Mouse (Mus musculus) forebrain, embryonic 13.5 days (tissue): Measurements from ENCODE around the gene Mcu. TPM values are rescaled to one million over a fixed set of nuclear protein-coding genes. Genes with fewer than 3 reads are reported as not detected.

ENCODE experiments used
- ATAC-seq: fragments of 200-750 bp; cut with Nextera tagmentation; 2 replicates; pipeline ENCODE4 v1.8.0; 2017
- H3K27ac ChIP-seq: fragments of 300-500 bp; sonication (generic); 2 replicates; pipeline ENCODE4 v1.5.1; 2015; ENCODE audit warnings: inconsistent platforms, mild to moderate bottlenecking, moderate library complexity
- H3K27me3 ChIP-seq: fragments of 300-500 bp; sonication (generic); 2 replicates; pipeline ENCODE4 v1.6.1; 2015; ENCODE audit warnings: mild to moderate bottlenecking, inconsistent platforms
- H3K36me3 ChIP-seq: fragments of 300-500 bp; sonication (generic); 2 replicates; pipeline ENCODE4 v1.6.1; 2015; ENCODE audit warnings: mild to moderate bottlenecking, inconsistent platforms; ENCODE audit not compliant: poor library complexity, severe bottlenecking
- H3K4me1 ChIP-seq: fragments of 300-500 bp; sonication (generic); 2 replicates; pipeline ENCODE4 v1.6.1; 2015; ENCODE audit warnings: inconsistent platforms
- H3K4me2 ChIP-seq: fragments of 300-500 bp; sonication (generic); 2 replicates; pipeline ENCODE4 v1.6.1; 2015; ENCODE audit warnings: inconsistent platforms, mild to moderate bottlenecking, moderate library complexity
- H3K4me3 ChIP-seq: fragments of 300-500 bp; sonication (generic); 2 replicates; pipeline ENCODE4 v1.5.1; 2015; ENCODE audit warnings: mild to moderate bottlenecking, inconsistent platforms
- H3K9ac ChIP-seq: fragments of 300-500 bp; sonication (generic); 2 replicates; pipeline ENCODE4 v1.6.1; 2015; ENCODE audit warnings: mild to moderate bottlenecking, inconsistent platforms
- H3K9me3 ChIP-seq: fragments of 300-500 bp; sonication (generic); replicated peaks from 2 replicates; pipeline ENCODE4 v1.6.1; 2016; ENCODE audit warnings: inconsistent platforms
- WGBS: fragments of 180-500 bp; shearing (Covaris S2); methylation state at CpG from one replicate; pipeline ENCODE4 v1.1.7; 2015; 5-methylcytosine and 5-hydroxymethylcytosine counted together
- polyA plus RNA-seq: library from polyadenylated mRNA; unstranded; fragments of >200 nt; fragmentation: Nextera tagmentation; extraction: Ambion mirVana; gene quantifications from 2 replicates; pipeline ENCODE4 v1.2.1, GENCODE M21; 2015

The Mcu gene
- polyA plus RNA-seq, 1 experiment from 2014 or later = 18.1 TPM

DNA sequence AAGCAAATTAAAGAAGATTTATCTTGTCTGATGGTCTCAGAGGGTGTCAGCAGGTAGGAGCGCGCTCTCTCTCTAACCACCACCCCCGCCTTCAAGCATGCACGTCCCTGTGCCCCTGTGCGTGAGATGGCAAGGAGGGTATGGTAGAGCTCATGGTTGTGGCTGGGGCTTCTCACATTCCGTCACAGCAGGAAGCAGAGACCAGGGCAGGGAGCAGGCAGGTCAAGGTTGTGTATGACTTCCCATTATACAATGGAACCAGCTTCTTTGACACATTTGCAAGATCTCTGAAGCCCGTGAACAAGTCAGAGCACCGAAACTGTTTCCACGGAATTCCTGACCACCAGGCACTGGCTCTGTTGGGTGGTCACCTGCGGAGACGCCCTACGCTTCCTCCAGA lies 206.2 kb downstream of the Mcu start:
- WGBS = 86% methylated on average over 12 of the region's 12 CpGs
- no peak overlapping the region for H3K27ac ChIP-seq
- H3K4me3 ChIP-seq = no peak overlapping the region
- no peaks in the 10 kb centered on the region for H3K36me3 ChIP-seq
- H3K9me3 ChIP-seq = no peaks in the 10 kb centered on the region
- ATAC-seq = no peak
- H3K4me2 ChIP-seq = no peak overlapping the region
- H3K27me3 ChIP-seq = no peaks in the 10 kb centered on the region
- H3K9ac ChIP-seq = no peak overlapping the region
- H3K4me1 ChIP-seq = no peaks in the 10 kb centered on the region

DNA sequence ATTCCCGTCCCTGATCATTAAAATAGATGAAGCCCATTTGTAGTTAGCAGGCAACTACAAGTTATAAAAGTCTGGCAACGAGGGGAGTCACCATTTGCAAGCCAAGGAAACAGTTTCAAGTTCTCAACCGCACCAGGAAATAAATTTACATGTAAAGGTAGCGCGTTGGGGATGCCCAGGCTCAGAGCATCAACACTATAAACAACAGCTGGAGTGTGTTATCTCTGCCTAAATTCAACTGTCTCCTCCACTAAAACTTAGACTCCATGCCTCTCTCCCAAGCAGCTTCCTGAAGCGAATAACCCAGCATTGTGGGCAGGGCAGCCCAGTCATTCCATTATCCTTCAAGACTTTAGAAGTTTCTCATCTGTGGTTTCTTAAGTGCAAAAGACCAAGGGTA lies 208.0 kb downstream of the Mcu start:
- H3K27ac ChIP-seq = no peak overlapping the region
- no peak overlapping the region for H3K4me3 ChIP-seq
- no peaks in the 10 kb centered on the region for H3K4me1 ChIP-seq
- H3K9me3 ChIP-seq = no peaks in the 10 kb centered on the region
- 77% methylated on average over 6 of the region's 6 CpGs for WGBS
- H3K4me2 ChIP-seq = no peak overlapping the region
- no peak for ATAC-seq
- H3K36me3 ChIP-seq = no peaks in the 10 kb centered on the region
- no peaks in the 10 kb centered on the region for H3K27me3 ChIP-seq
- H3K9ac ChIP-seq = no peak overlapping the region

DNA sequence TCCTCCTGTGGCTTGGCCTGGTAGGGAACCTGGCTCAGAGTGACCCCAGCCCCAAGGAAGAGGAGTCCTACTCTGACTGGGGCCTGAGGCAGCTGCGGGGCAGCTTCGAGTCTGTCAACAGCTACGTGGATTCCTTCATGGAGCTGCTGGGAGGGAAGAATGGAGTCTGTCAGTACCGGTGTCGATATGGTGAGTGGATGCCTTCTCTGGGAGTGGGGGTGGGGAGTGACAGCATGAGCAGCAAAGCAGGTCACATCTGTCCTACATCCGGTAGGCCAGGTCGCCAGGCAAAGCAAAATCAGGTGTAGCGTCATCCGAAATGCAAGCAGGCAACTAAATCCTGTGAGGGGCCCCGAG lies 212.7 kb downstream of the Mcu start:
- no peaks in the 10 kb centered on the region for H3K36me3 ChIP-seq
- no peak overlapping the region for H3K4me2 ChIP-seq
- WGBS = 84% methylated on average over 10 of the region's 10 CpGs
- no peak overlapping the region for H3K9ac ChIP-seq
- ATAC-seq = no peak
- H3K27ac ChIP-seq = no peak overlapping the region
- no peaks in the 10 kb centered on the region for H3K4me1 ChIP-seq
- no peaks in the 10 kb centered on the region for H3K27me3 ChIP-seq
- H3K4me3 ChIP-seq = no peak overlapping the region
- H3K9me3 ChIP-seq = no peaks in the 10 kb centered on the region

DNA sequence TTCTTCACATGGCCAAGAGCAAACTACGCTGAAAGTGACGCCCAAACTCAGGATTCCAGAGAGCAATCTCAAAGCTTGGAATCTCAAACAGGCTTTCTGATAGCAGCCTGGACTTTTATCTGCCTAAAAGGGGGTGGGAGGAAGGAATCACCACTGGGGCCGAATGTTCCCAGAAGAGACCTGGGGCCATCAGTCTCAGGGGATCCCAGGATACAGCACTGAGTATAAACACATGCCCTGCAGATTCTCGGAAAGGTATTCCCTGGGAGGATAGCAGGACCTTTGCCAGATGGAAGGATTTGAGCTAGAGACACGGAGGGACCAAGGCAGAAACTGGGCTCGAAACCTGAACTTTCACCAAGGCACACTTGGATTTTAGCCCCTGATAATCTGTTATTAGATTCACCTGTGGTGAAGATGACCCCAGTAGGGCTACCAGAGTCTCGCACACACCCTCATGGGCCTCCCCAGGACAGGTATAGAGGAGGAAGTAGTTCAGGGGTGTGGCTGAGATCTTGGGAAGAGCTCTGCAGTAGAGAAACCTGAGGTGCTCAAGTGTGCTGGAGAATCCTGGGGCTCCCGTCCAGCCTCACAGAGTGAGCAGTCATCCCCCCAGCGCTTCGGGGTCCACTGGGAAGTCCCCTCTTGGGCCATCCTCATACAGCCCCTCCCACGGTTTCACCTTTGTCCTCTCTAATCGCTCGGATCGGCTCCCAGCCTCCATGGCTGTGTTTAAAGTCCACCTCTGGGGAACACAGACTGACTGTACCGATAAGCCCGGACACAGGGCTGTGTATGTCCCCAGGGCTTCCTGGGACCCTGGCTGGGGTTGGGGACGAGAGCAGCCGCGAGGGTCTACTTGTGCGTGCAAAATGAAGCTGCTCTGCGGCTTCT lies 213.3 kb downstream of the Mcu start, which contains the start of gene Pla2g12b:
Gene Pla2g12b (plus strand): TSS at position 762 of the 894 bp plus-strand sequence.
- no peaks in the 10 kb centered on the region for H3K9me3 ChIP-seq
- H3K4me3 ChIP-seq = no peak within 1 kb of the TSS
- 81% methylated on average over 21 of the region's 21 CpGs for WGBS
- no peaks in the 10 kb centered on the region for H3K36me3 ChIP-seq
- no peak within 1 kb of the TSS for H3K9ac ChIP-seq
- H3K4me2 ChIP-seq = no peak within 1 kb of the TSS
- no peak for ATAC-seq
- H3K27me3 ChIP-seq = no peaks in the 10 kb centered on the region
- no peaks in the 10 kb centered on the region for H3K4me1 ChIP-seq
- no peak within 1 kb of the TSS for H3K27ac ChIP-seq

Other genes with a start within 250 kb of the Mcu start
- 1.8 and 7.4 TPM in 2 replicates for gene Gm10273, start 221.1 kb downstream of the Mcu start, polyA plus RNA-seq
- not detected in 2 replicates for gene Pla2g12b, start 213.0 kb downstream of the Mcu start, polyA plus RNA-seq
- 0.13 and 0.29 TPM in 2 replicates for gene Oit3, start 174.9 kb downstream of the Mcu start, polyA plus RNA-seq
- gene Gm10322, start 629 bp downstream of the Mcu start, polyA plus RNA-seq = not detected in 2 replicates
- 69.0 and 72.6 TPM in 2 replicates for gene Micu1, start 85.8 kb upstream of the Mcu start, polyA plus RNA-seq